Mouse (Mus musculus) lung, postnatal 4 days (tissue): ENCODE data around the gene Gen1.
A peak's percentile ranks its signal among the peaks of the same experiment; 100 is the strongest.

Experiments
- DNase-seq, 2 experiments: peaks; one replicate each; pipeline ENCODE4 v3.0.0; 2021

Gene Gen1

GRCm38 (mm10) chr12:11265382-11266281, at the start of gene Gen1, which contains the start of gene Smc6:
Gene Gen1 (minus strand): TSS chr12:11265801.
Gene Smc6 (plus strand): TSS chr12:11265886.
- peak; percentile 96 to 98 for DNase-seq

DNA sequence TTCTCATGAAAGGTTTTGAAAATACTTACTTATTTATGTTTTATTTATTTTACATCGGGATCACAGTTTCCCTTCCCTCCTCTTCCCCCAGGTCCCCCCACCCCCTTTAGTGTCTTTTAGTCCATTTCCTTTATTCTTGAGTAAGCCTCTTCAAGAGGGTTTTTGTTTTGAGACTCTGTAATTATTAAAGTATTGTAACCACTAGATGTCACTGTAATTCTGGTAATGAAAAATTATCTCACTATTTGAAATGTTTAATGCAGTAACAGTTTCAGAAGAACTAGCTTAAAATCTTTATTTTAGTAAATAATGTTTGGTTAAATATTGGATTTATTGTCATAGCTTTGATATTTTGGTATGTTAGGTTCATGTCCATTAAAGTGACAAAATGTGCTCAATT, 48.2 kb upstream of the Gen1 start:
- no peak for DNase-seq

- no peak for DNase-seq
Observed at GRCm38 (mm10) chr12:11311106-11311505, 45.5 kb upstream of the Gen1 start.

- DNase-seq, result no peak
Observed at GRCm38 (mm10) chr12:11306753-11307645, 41.4 kb upstream of the Gen1 start.

- no peak for DNase-seq
Observed at GRCm38 (mm10) chr12:11300858-11301257, 35.3 kb upstream of the Gen1 start.

GRCm38 (mm10) chr12:11286382-11286781, 20.8 kb upstream of the Gen1 start:
- DNase-seq, result no peak

DNA sequence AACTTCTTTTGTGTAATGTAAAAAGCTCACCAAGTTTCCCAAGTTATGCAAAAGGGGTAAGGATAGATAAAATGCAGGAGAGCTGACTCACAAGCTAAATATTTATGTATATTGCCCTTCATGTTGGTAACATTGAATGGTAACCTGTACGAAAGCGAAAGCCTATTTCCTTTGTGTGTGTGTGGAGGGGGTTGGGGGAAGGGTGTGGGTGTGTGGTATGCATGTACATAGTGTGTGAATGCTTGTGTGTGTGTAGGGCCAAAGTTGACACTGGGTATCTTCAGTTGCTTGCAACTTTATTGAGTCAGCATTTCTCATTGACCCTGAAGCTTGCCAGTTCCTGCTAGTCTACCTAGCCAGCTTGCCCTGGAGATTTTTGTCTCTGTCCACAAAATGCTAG, 16.0 kb upstream of the Gen1 start:
- DNase-seq, result no peak

GRCm38 (mm10) chr12:11279886-11280285, 14.3 kb upstream of the Gen1 start:
- DNase-seq, result no peak

DNA sequence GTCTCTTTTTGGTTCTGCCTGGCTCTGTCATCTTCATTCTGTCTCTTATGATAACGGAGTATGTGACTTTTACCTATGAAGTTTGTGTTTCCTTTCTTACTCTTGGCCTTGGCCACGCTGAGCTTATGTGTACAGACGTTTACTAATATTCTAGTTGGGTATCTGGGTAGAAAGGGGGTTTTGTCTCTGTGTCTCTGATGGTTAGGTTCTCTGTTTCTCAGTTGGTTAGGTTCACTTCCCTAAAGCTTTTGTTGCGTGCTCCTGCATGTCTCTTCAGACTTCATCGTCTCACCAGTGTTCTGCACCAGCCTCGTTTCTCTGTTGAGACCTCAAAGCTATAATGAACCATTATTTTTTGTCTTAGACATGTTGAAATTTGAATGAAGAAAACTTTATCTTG, 11.6 kb upstream of the Gen1 start:
- no peak for DNase-seq

GRCm38 (mm10) chr12:11276632-11277031, 11.0 kb upstream of the Gen1 start:
- DNase-seq, result no peak

- no peak for DNase-seq
Observed at GRCm38 (mm10) chr12:11273185-11273584, 7.6 kb upstream of the Gen1 start.

- no peak for DNase-seq
Observed at GRCm38 (mm10) chr12:11272568-11272967, 7.0 kb upstream of the Gen1 start.

DNA sequence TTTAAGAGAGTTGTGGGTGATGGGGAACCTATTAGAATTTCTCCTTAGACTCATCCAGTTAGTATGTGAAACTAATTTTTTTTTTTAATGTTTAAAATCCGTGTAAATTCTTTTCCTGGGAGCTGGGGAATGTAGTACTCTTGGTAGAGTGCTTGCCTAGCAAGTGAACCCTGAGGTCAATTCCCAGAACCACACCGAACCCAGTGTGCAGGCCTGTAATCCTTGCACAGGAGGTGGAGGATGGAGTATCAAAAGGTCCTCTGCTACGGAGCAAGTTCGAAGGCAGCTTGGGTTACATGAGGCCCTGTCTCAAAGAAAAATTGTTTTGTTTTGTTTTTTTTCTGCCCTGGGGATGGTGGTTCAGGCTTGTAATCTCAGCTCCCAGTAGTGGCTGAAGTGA, 1.4 kb upstream of the Gen1 start:
- no peak for DNase-seq

- DNase-seq, result no peak
Observed at GRCm38 (mm10) chr12:11266282-11266985, 833 bp upstream of the Gen1 start.

DNA sequence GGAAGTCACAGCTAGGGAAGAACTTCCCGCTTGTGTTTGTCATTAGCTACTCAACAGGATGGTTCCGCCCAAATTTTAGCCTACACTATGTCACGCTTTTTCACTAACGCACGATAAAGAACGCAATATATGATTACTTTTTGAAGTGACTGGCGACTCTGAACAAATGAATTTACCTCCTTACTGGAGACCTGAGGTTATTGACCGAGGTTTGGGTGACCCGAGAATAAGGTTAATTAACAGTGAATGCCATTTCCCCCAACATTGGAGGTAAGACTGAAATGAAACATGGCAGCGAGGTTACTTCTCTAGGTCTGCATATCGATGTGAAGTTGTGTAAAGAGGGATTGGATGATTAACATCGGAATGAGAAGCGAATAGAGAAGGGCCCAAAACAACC, 706 bp downstream of the Gen1 start:
- no peak for DNase-seq

DNA sequence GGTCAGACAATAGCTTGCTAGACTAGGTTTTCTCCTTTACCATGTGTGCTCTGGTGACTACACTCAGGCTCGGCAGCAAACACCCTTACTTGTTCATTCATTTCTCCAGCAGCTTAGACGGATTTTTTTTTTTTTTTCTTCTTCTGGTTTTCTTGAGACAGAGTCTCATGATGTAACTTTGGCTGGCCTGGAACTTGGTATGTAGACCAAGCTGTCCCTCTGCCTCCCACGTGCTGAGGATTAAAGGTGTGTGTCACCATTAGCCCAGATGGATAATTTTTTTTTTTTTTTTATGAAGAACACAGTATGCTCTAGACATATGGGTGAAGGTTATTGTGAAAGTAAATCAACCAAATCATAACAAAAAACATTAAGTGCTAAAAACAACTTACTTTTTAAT, 15.3 kb downstream of the Gen1 start:
- no peak for DNase-seq

DNA sequence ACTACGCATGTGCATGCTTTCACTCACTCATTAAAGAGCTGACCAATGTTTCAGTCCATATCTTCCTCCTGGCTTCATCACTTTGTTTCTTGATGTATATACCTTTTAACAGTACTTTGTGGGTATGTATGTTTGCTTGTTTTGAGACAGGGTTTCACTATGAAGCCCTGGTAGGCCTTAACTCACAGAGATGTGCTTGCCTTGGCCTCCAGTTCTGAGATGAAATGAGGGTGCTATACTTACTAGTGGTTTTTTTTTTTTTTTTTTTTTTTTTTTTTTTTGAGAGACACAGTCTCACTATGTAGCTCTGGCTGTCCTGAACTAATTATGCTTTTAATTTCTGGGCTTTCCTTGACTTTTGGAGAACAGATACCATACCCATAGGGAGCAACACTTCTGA, 18.1 kb downstream of the Gen1 start:
- DNase-seq, result no peak

DNA sequence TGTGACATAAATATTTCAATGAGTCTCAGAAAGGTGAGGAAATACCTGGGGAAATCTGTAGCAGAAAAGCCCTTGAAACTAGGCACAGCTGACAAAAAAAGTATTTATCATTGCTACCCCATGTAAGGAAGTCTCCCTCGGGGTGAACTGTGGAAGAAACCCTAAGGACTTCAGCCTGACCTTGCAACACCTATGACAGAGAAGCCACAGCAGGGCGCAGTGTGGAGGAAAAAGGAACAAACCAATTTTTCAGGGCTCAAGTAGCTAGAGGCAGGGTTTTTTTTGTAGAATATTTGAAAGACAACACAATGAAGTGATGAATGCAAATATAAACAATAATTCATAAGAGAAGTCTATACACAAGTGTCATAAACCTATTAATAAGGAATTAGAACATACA, 29.6 kb downstream of the Gen1 start:
- no peak for DNase-seq

GRCm38 (mm10) chr12:11230267-11230666, 35.3 kb downstream of the Gen1 start:
- DNase-seq, result no peak

GRCm38 (mm10) chr12:11226529-11227268, 38.9 kb downstream of the Gen1 start:
- DNase-seq, result peak in 1 of 2 experiments; percentile 29

DNA sequence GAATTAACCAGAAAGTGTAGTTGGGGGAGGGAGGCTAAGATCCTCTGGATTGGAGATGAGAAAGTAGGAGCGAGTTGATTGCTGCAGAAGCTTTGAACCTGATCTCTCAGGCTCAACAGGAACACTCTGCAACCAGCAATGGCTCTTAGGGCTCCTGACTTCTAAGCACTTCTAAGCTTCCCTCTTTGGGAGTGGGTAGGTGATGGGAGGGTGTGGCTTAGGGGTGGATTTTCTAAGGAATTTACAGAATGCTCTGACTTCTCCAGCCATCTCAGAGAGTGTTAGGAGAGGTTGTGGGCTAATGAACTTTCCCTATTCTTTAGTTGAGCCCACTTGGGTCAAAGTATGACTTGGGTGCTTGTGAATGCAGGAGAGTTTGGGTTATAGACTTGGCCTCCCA, 39.5 kb downstream of the Gen1 start:
- DNase-seq, result no peak

DNA sequence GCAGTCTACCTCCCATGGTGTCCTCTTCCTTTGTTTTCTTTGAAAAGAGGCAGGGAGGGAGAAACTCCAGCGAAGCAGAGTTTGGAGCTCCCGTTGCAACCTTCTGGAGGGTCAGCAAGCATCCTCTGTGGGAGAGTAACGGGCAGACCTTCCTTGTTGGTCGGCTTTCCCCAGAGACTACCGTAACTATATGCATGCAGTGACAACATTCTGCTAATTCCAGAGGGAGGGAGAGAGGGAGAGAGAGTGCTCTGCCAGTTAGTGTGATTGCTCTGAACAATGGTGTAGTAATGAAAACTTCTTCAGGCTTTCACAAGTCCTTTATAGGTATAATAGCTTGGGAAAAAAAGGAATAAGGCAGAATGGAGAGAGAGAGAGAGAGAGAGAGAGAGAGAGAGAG, 40.9 kb downstream of the Gen1 start:
- no peak for DNase-seq
